Mouse (Mus musculus) lung, postnatal 10 days (tissue): Measurements from ENCODE around the gene Zbed5.
"Not testable (repeated sequence)": the region's sequence is repeated elsewhere in the genome, so short reads cannot be mapped to it uniquely, and the experiment has no call there.

Experiments
- DNase-seq: peaks from one replicate; pipeline ENCODE4 v3.0.0; 2021

Gene Zbed5

GRCm38 (mm10) chr5:129895198-129896088, at the start of gene Zbed5:
Gene Zbed5 (plus strand): TSS chr5:129895723.
- DNase-seq: peak; percentile 94

DNA sequence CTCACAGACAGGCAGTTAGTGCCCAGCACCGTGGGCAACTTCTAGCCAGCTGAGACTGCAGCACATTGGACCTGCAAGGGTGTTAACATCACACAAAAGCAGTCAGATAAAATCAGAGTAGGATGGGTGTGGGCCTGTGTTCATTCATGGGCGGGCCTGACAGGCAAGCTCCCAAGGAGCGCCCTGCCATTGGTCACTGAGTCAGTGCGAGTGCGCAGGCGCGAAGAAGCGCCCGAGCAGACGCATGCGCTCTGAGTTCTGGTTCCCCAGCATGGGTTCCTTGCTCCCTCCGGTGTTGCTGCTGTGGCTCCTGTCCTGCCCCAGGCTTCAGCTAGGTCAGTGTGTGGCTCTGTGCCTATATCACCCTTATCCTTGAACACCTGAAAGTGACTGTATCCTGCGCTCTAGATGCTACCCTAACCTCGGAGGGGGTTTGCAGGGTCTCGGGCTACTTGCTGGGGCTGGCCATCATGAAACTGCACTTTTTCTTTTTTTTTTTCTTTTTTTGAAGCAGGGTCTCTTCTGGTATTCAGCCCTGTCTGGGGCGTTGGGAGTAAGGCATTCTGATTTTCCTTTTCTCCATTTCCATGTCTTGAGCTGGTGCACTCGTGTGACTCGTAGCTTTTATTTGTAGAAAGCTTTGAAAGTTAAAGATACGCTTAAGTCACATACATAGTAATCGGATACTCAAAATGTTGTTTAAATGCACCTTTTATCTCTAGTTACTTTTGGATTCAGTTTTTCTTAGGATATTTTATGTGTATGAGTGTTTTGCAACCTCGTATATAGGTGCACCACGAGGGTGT, 48.6 kb upstream of the Zbed5 start, which contains the start of gene Sumf2:
Sumf2 (plus strand) TSS at position 235 of the 806 bp plus-strand sequence.
- peak; percentile 97 for DNase-seq

DNA sequence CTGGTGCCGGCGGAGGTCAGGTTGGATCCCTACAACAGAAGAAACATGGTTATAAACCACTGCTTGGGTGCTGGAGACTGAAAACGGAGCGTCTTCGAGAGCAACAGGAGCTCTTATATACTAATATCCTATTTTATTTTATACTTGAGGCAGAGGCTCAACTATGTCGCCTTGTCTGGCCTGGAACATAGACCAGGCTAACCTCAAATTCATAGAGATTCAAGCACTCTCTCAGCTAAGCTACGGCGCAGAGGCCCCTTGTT, 48.0 kb upstream of the Zbed5 start:
- DNase-seq: no peak

- DNase-seq: no peak
Observed at GRCm38 (mm10) chr5:129855163-129855562, 40.4 kb upstream of the Zbed5 start.

GRCm38 (mm10) chr5:129856414-129856813, 39.1 kb upstream of the Zbed5 start:
- DNase-seq: no peak

DNA sequence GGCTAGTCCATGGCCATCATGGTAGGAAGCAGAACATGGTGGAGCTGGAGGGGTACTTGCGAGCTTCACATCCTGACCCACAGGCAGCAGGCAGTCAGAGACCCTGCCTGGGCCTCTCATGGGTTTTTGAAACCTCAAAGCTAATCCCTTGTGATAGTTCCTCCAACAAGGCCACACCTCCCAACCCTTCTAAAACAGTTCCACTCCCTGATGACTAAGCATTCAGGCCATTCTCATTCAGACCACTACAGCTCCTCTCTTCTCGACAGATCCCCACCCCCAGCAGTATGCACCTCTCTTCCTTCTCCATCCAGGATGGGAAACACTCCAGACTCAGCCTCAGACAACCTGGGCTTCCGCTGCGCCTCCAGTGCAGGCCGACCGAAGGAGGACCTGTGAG, 33.2 kb upstream of the Zbed5 start:
- no peak for DNase-seq

DNA sequence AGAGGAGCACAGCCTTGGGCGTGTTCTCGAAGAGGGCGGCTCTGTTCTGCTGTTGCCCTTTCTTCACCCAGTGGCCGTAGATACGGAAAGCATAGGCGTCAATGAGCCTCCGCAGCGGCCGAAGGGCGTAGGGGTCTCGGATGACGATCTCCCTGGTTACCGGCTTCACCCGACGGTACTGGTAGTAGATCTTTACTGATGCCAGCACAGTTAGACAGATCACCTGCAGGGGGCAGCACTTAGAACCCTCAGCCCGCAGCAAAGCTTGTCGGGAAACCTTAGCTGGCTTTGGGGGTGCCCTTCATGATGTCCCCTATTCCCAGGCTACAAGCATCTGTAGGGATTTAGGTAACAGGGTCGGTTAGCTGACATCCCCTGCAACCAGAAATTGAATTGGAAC, 31.1 kb upstream of the Zbed5 start:
- peak; percentile 57 for DNase-seq

- DNase-seq: no peak
Observed at GRCm38 (mm10) chr5:129865841-129866240, 29.7 kb upstream of the Zbed5 start.

DNA sequence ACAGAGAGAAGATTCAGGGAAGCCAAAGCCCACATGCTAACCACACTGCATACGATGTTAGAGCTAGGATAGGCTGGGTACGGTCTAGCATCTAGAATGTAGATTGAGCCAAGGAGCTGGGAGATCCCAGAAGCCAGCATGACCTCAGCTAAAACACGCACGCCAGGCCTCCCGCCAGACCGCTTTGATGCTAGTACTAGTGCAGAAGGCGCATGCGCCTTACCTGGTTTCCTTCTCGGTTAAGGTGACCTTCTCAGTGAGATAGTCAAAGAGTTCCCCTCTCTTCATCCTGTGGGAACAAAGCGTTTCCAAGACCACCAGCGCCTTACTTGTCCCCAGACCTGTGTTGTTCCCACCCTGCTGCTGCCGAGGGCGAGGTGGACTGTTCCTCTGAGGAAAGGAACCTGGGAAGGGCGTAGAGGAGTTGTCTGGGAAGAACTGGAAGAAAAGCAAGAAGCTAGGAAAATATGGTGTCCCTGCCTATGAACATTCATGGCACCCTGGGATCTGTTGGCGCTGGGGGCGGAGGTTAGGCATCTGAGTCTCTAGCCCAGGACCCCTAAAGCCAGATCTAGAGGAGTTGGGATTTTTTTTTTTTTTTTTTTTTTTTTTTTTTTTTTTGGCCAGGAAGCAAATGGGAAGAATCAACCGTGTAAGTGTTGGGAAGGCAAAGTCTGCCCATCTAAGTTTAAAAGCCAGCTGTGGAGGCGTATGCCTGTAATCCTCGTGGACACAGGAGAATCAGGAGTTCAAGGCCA, 26.1 kb upstream of the Zbed5 start:
- DNase-seq: no peak

GRCm38 (mm10) chr5:129871238-129871637, 24.3 kb upstream of the Zbed5 start:
- no peak for DNase-seq

DNA sequence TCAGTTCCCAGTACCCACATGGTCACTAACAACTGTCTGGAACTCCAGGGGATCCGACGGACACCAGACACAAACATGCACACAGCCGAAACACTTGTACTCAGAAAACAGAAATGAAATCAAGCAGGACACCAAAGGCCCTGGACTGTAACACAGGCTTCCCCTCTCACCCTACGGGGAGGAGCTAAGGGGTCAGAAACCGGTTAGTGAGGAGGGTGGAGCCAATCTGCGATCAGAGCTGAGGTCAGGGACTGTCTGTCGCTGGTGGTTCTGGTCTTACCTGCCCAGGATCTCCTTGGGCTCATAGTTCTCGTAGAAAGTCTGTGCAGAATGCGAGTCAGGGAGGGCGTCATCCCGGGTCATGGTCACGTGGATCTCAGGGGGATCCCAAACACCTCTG, 21.6 kb upstream of the Zbed5 start:
- no peak for DNase-seq

DNA sequence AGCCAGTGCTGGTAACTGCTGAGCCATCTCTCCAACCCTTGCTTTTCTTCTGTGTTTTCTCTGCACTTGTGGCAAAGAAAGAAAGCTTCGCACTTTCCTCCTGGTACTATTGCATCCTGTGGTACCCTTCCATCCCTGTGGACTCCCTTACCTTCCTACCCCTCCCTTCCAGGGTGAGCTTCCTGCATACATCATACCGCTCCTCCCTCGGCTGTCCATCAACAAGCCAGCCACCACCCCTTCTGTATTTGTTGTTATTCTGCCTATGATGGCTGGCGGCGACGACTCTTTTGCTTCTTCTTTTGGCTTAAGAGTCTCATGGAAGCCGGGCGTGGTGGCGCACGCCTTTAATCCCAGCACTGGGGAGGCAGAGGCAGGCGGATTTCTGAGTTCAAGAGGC, 20.4 kb upstream of the Zbed5 start:
- DNase-seq: no peak

- no peak for DNase-seq
Observed at GRCm38 (mm10) chr5:129877731-129878455, 17.6 kb upstream of the Zbed5 start.

DNA sequence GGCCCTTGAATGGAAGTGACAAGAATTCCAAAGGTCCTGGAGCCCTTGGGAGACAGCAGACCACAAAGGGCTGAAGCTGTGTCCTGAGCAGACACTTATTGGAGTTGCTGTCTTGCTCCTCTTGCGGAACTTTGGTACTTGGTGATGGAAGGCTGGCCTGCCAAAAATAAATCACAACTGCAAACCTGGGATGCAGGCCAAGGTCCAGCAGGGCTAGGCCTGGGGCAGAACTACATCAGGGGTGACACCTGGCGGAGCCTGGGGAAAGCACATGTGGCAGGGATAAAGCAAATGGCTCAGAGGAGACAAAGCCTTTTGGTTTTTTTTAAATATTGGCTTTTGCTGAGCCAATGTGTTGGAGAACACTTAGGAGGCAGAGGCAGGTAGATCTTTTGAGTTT, 16.6 kb upstream of the Zbed5 start:
- DNase-seq: peak; percentile 83

GRCm38 (mm10) chr5:129879888-129880287, 15.6 kb upstream of the Zbed5 start:
- DNase-seq: no peak

DNA sequence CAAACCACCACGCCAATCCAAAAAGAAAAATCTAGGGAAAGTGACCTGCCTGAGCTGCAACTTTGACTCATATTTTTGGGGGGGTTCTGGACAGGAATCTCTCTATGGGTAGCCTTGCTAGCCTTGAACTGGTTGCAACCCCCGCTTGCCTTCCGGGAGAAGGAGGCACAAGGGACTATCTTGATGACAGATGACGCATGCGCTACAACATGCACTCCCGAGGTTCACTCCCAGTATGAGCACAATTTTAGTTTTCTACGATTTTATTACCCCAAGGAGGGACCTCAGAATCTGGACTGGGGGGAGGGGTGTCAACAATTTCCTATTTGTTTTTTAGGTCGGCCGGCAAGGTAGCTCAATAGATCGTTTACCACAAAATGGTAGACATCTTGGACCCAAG, 9.3 kb upstream of the Zbed5 start:
- DNase-seq: no peak

DNA sequence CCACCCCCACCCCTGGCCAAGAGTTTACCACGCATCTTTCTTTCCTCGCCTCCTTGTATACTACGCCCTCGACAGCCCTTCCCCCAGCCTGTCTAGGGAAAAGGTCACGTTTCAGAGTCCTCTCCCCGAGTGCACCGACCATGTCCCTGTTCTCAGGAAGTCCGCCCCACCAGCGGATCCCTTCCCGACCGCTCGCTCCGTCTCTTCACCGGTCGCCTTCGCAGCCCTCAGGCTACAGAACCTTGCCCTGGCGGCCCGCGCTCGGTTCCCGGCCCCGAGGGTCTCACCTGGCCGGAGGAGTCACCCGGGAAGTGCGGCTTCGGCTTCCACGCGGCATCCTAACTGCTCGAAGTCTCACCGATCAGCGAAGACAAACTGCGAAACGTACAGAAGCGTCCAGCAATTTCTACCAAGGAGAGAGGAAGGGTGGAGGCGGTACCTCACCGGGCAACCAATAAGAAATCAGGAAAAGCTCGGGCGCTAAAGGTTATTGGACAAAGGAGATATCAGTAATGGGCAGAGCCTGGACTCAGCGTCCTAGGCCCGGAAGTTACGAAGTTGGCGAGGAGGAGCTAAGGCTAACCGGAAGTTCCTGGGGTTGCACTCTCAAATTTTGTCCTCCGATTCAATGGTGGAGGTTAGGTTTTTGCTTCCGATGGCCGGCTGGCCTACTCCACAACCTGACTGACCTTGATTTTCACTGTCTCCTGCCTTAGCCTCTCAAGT, 8.4 kb upstream of the Zbed5 start, which contains the start of gene Chchd2:
Chchd2 (minus strand) TSS at position 560 of the 726 bp plus-strand sequence.
- peak; percentile 97 for DNase-seq

GRCm38 (mm10) chr5:129890390-129890789, 5.1 kb upstream of the Zbed5 start:
- DNase-seq: not testable (repeated sequence)

DNA sequence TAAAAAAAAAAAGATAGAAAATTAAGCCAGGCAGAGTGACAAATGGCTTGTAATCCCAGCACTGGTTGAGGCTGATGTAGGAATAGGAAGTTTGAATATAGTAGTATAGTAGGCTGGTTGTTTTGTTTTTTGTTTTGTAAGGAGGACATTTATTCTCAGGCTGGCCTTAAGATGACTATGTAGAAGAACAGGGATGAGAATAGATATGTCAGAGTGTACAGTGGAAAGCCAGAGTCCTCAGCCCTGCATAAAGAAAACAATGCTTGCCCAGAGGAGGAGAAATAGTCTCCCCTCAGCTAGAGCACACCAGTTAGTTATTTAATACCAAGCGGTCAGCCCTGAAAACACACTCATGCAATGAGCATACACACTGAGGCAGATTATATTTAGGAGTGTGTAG, 2.9 kb downstream of the Zbed5 start, which contains the start of gene Phkg1:
Phkg1 (minus strand) TSS at position 101 of the 400 bp plus-strand sequence.
- DNase-seq: no peak

DNA sequence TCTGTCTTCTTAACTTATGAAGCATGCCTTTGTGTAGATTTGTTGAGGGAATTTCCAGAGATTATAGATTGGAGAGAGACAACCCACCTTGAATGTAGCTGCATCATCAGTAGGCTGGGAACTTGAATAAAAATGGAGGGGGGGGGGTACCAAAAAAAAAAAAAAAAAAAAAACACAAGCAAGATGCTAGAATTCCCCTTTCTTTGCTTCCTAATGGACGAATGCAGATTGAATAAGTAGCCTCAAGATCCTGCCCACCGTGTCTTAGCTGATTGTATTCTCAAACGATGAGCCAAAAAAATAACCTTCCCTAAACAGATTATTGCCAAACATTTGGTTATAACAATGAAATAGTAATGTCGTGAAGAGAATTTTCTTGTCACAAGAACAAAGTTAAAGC, 12.3 kb downstream of the Zbed5 start:
- DNase-seq: no peak

GRCm38 (mm10) chr5:129908242-129908965, 12.9 kb downstream of the Zbed5 start, which contains the start of gene Nupr1l:
Gene Nupr1l (plus strand): TSS chr5:129908540.
- DNase-seq: peak; percentile 96
